Comparison of ENCODE assay signal across 1 mouse cellular context in the genomic region with DNA sequence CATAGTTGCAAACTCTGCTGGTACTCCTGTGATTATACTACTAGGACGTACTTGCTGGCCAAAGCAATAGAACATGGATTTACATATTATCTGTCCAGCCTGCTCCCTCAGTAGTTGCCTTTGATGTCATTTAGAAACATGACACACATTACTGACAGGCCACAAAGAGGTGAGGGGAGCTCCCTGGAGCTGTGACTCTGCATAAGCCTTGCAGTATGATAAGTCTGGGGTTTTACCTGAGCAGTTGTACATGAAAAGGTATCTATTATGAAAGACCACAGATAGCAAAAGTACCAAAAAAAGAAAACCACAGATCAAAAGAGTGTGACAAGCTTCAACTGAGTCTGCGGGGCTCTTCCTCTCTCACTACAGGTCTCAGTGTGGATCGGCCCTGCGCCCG.
TF ChIP-seq lines count a peak whose summit lies in the region.

No protein-coding gene starts in this region.

TF ChIP-seq in CH12.LX, 34 proteins besides CTCF, POLR2A, EP300 and RAD21 (continued from another document):
- TF ChIP-seq MXI1 (IDR thresholded peaks at IDR 0.05; ENCODE audit: low read depth, low read length) (no peak), ZNF384 (IDR thresholded peaks at IDR 0.05; ENCODE audit: low read depth, low read length) (peak; percentile 21; the same call in 1 of the 2 replicates), GABPA (IDR thresholded peaks at IDR 0.05; ENCODE audit: insufficient replicate concordance, low read depth, low read length) (no peak), SMC3 (IDR thresholded peaks at IDR 0.05; ENCODE audit: low read depth, low read length) (no peak; the same call in 1 of the 2 replicates), MEF2A (IDR thresholded peaks at IDR 0.05; ENCODE audit: borderline replicate concordance, low read depth, low read length) (peak; percentile 97), HCFC1 (IDR thresholded peaks at IDR 0.05; ENCODE audit: low read depth, low read length) (no peak), POLR2AphosphoS2 (IDR thresholded peaks at IDR 0.05; ENCODE audit: low read depth, low read length) (no peak), MYC (IDR thresholded peaks at IDR 0.05; ENCODE audit: low read depth, low read length) (no peak), JUN (IDR thresholded peaks at IDR 0.05; ENCODE audit: insufficient read depth, low read depth, low read length) (peak; percentile 66), BHLHE40 (IDR thresholded peaks at IDR 0.05; ENCODE audit: low read depth, low read length) (peak; percentile 82), MAZ (IDR thresholded peaks at IDR 0.05; ENCODE audit: low read depth, low read length) (peak; percentile 82; the same call in 1 of the 2 replicates), MAX (IDR thresholded peaks at IDR 0.05; ENCODE audit: low read length) (peak; percentile 51; the same call in 1 of the 2 replicates), PAX5 (IDR thresholded peaks at IDR 0.05; ENCODE audit: low read length) (no peak), RCOR1 (conservative IDR thresholded peaks at IDR 0.05; ENCODE audit: low read depth, low read length) (peak; percentile 66; the same call in 1 of the 2 replicates), TBP (conservative IDR thresholded peaks at IDR 0.05; ENCODE audit: low read depth, low read length) (no peak), CHD2 (IDR thresholded peaks at IDR 0.05; ENCODE audit: low read length) (peak; percentile 33; the same call in 1 of the 2 replicates), NELFE (IDR thresholded peaks at IDR 0.05; ENCODE audit: low read depth, low read length) (no peak), ZC3H11A (IDR thresholded peaks at IDR 0.05; ENCODE audit: low read depth, low read length) (no peak), USF2 (conservative IDR thresholded peaks at IDR 0.05; ENCODE audit: low read depth, low read length) (no peak)
